Mouse (Mus musculus) heart, embryonic 16.5 days (tissue): ENCODE results near the gene Camk1d. TPM values are rescaled to one million over a fixed set of nuclear protein-coding genes. Genes with fewer than 3 reads are reported as not detected.
"Not testable (repeated sequence)": the region's sequence is repeated elsewhere in the genome, so short reads cannot be mapped to it uniquely, and the experiment has no call there.

ENCODE experiments used
- ATAC-seq: fragments of 200-750 bp; cut with Nextera tagmentation; replicated peaks from 2 replicates; pipeline ENCODE4 v1.8.0; 2017; ENCODE audit warnings: moderate number of reproducible peaks; ENCODE audit not compliant: insufficient read depth, low FRiP score; ENCODE audit errors: extremely low read depth
- H3K27ac ChIP-seq: fragments of 300-500 bp; sonication (generic); 2 replicates; pipeline ENCODE4 v1.5.1; 2014; ENCODE audit warnings: mild to moderate bottlenecking, low read length, control low read depth, moderate library complexity
- H3K27me3 ChIP-seq: fragments of 300-500 bp; sonication (generic); 2 replicates; pipeline ENCODE4 v1.6.1; 2014; ENCODE audit warnings: low read length, mixed read lengths; ENCODE audit not compliant: control insufficient read depth, insufficient read depth
- H3K36me3 ChIP-seq: fragments of 300-500 bp; sonication (generic); 2 replicates; pipeline ENCODE4 v1.6.1; 2014; ENCODE audit not compliant: control insufficient read depth, insufficient read depth
- H3K4me1 ChIP-seq: fragments of 300-500 bp; sonication (generic); 2 replicates; pipeline ENCODE4 v1.6.1; 2014; ENCODE audit warnings: low read length, mixed read lengths; ENCODE audit not compliant: control insufficient read depth, insufficient read depth
- H3K4me2 ChIP-seq: fragments of 300-500 bp; sonication (generic); 2 replicates; pipeline ENCODE4 v1.6.1; 2014; ENCODE audit warnings: low read depth, mild to moderate bottlenecking, control low read depth, low read length
- H3K4me3 ChIP-seq: fragments of 300-500 bp; sonication (generic); 2 replicates; pipeline ENCODE4 v1.5.1; 2014; ENCODE audit warnings: mild to moderate bottlenecking, control low read depth, low read length
- H3K9ac ChIP-seq: fragments of 300-500 bp; sonication (generic); 2 replicates; pipeline ENCODE4 v1.6.1; 2014; ENCODE audit warnings: low read length, control low read depth
- H3K9me3 ChIP-seq: fragments of 300-500 bp; sonication (generic); replicated peaks from 2 replicates; pipeline ENCODE4 v1.6.1; 2016; ENCODE audit warnings: low read length; ENCODE audit not compliant: control insufficient read depth
- WGBS: fragments of 180-500 bp; shearing (Covaris S2); extraction: QIAGEN DNeasy Blood & Tissue Kit; methylation state at CpG from one replicate; pipeline ENCODE4 v1.1.7; 2014; 5-methylcytosine and 5-hydroxymethylcytosine counted together
- polyA plus RNA-seq: library from polyadenylated mRNA; unstranded; fragments of >200 nt; fragmentation: Nextera tagmentation; extraction: Ambion mirVana; gene quantifications from 2 replicates; pipeline ENCODE4 v1.2.1, GENCODE M21; 2015

Camk1d gene
- polyA plus RNA-seq, 1 experiment from 2014 or later: 5.9 TPM

DNA sequence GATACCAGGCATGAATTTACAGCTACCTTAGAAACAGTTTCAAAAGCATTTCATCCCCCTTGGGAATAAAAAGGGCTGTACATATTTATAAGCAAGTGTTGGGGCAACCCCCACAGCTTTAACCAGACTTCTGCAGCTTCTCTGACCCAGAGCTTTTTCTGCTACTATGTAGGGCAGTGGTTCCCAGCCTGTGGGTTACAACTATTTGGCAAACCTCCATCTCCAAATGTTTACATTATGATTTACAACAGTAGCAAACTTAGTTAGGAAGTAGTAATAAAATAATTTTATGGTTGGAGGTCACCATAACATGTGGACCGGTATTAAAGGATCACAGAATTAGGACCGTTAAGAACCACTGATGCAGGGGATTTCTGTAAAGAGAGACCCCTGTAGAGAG is 446.3 kb downstream of the Camk1d start:
- WGBS: 75% methylated on average over 2 of the region's 2 CpGs
- H3K9ac ChIP-seq: no peak overlapping the region
- no peak overlapping the region for H3K27ac ChIP-seq
- H3K9me3 ChIP-seq: peaks cover 5% of the 10 kb centered on the region; the same call in 1 of the 2 replicates
- no peak for ATAC-seq
- no peaks in the 10 kb centered on the region for H3K4me1 ChIP-seq
- H3K27me3 ChIP-seq: no peaks in the 10 kb centered on the region
- no peaks in the 10 kb centered on the region for H3K36me3 ChIP-seq
- H3K4me2 ChIP-seq: no peak overlapping the region
- no peak overlapping the region for H3K4me3 ChIP-seq

DNA sequence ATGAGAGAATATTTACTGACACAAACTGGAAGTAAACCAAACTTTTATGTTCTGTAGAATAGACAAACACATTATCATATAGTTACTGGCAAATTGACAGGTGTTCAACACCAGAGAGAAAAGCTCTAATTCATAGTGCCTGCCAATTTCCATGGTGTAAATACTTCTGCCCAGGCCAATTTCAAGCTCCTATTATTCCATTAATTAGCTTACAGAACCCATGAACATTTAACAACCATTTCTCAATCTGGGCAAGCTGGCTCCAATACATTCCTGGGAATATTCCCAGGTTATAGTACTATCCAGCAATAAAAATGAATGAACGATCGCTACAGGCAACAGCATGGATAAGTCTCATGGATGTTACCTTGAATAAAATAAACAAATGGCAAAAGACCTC is 452.0 kb downstream of the Camk1d start:
- Histone ChIP-seq H3K27me3 (no peaks in the 10 kb centered on the region), H3K4me2 (no peak overlapping the region), H3K36me3 (no peaks in the 10 kb centered on the region), H3K9me3 (no peaks in the 10 kb centered on the region; the same call in 1 of the 2 replicates), H3K4me3 (no peak overlapping the region), H3K4me1 (no peaks in the 10 kb centered on the region), H3K9ac (no peak overlapping the region), H3K27ac (no peak overlapping the region)
- 96% methylated on average over 2 of the region's 2 CpGs for WGBS
- ATAC-seq: no peak

DNA sequence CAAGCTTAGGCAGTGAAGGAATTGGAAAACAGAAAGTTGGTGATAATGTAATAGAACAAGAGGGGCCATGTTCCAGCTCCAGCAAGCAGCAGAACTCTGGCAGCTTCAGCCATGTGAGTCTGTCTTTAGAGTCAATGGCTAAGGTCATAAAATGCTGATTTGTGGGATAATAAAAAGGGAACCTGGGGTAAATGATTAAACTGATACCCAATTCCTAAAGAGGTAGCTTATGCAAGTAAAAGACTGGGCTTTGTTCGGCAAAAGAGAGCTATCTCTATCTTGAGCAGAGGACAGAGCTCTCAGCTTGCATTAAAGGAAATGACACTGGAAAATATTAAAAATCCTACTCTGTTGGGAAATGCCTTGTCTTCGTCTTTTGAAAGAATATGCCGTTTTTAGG is 456.1 kb downstream of the Camk1d start:
- no peaks in the 10 kb centered on the region for H3K36me3 ChIP-seq
- no peak overlapping the region for H3K27ac ChIP-seq
- ATAC-seq: no peak

GRCm38 (mm10) chr2:5249969-5250368 is 464.3 kb downstream of the Camk1d start:
- Histone ChIP-seq H3K9ac (no peak overlapping the region), H3K27ac (no peak overlapping the region), H3K4me2 (peak overlapping the region; percentile 22), H3K9me3 (no peaks in the 10 kb centered on the region), H3K27me3 (no peaks in the 10 kb centered on the region), H3K36me3 (no peaks in the 10 kb centered on the region), H3K4me1 (no peaks in the 10 kb centered on the region), H3K4me3 (no peak overlapping the region)
- 37% methylated on average over 12 of the region's 12 CpGs for WGBS
- ATAC-seq: no peak

More for the DNA sequence above, 456.1 kb downstream of the Camk1d start:
- Histone ChIP-seq H3K27me3 (no peaks in the 10 kb centered on the region), H3K9ac (no peak overlapping the region), H3K9me3 (no peaks in the 10 kb centered on the region; the same call in 1 of the 2 replicates), H3K4me2 (no peak overlapping the region), H3K4me1 (no peaks in the 10 kb centered on the region), H3K4me3 (no peak overlapping the region)
- 82% methylated on average over 3 of the region's 3 CpGs for WGBS

DNA sequence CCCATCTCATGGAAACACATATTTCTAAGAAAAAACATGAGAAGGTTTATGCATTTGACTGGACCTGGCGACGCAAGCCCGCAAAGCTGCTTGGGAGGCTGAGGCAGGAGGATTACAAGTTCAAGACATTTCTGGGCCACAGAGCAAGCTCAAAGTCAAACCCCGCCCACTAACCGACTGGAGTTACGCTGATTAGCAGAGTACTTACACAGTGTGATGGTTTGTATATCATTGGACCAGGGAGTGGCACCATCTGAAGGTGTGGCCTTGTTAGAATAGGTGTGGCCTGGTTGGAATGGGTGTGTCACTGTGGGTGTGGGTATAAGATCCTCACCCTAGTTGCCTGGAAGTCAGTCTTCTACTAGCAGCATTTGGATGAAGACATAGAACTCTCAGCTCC is 465.1 kb downstream of the Camk1d start:
- H3K9ac ChIP-seq: not testable (repeated sequence)

More for the DNA sequence above, 465.1 kb downstream of the Camk1d start:
- not testable (repeated sequence) for H3K27ac ChIP-seq, ATAC-seq, H3K4me2 ChIP-seq, H3K36me3 ChIP-seq, H3K9me3 ChIP-seq, H3K27me3 ChIP-seq, H3K4me1 ChIP-seq, H3K4me3 ChIP-seq
- WGBS: 89% methylated on average over 6 of the region's 6 CpGs

Other genes starting within 250 kb of the Camk1d start
- 56.3 and 62.5 TPM in 2 replicates for gene Nudt5, start 130.5 kb upstream of the Camk1d start, polyA plus RNA-seq
- gene Cdc123, start 130.6 kb upstream of the Camk1d start, polyA plus RNA-seq: 166 and 184 TPM in 2 replicates
- gene Gm13199, start 148.4 kb upstream of the Camk1d start, polyA plus RNA-seq: 0.56 and 0.68 TPM in 2 replicates
- gene Sec61a2, start 180.9 kb upstream of the Camk1d start, polyA plus RNA-seq: 48.0 and 48.3 TPM in 2 replicates
- 2.1 and 2.2 TPM in 2 replicates for gene Dhtkd1, start 228.3 kb upstream of the Camk1d start, polyA plus RNA-seq
- 5.8 and 6.1 TPM in 2 replicates for gene Upf2, start 237.0 kb upstream of the Camk1d start, polyA plus RNA-seq